Mouse (Mus musculus) thymus, postnatal 36 days (tissue): ENCODE measurements around the gene Krtap4-7.
"Not testable (repeated sequence)": the region's sequence is repeated elsewhere in the genome, so short reads cannot be mapped to it uniquely, and the experiment has no call there.

Experiments
- DNase-seq, 2 experiments: peaks; one replicate each; pipeline ENCODE4 v3.0.0; 2022; ENCODE audit warnings: mixed read lengths in 2 of 2

The Krtap4-7 gene

DNA sequence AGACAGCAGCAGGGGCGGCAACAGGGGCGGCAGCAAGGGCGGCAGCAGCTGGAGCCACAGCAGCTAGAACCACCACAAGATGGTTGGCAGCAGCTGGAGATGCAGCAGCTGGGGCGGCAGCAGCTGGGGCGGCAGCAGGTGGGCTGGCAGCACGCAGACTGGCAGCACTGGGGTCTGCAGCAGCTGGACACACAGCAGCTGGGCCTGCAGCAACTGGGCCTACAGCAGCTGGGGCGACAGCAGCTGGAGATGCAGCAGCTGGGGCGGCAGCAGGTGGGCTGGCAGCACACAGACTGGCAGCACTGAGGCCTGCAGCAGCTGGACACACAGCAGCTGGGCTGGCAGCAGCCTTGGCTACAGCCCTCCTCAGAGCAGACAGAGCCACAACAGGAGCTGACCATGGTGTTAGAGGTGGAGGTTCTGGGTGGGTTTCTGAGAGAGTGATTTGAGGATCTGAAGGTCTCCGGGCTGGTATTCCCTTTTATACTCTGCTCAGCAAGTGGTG is at the start of gene Krtap4-7:
Gene Krtap4-7 (minus strand): TSS at position 455 of the 505 bp plus-strand sequence.
- not testable (repeated sequence) for DNase-seq

- no peak for DNase-seq
Measured at GRCm38 (mm10) chr11:99690463-99690862, 46.6 kb upstream of the Krtap4-7 start, which contains the start of gene Gm14190. Gm14190 (minus strand) TSS chr11:99690740.

DNA sequence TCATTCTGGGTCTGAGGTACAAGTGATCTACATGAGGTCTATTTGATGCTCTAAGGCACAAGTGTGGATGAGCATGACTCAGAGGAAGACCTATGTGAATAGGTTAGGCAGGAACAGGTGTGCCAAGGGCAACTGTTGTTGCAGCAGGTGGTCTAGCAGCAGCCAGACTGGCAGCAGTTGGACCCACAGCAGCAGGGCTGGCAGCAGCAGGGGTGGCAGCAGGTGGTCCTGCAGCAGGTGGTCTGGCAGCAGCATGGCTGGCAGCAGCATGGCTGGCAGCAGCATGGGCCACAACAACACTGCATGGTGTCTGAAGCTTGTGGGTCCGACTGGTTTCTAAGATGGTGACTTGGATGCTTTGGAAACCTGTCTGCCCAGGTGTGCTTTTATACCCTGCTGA is 41.3 kb upstream of the Krtap4-7 start:
- DNase-seq = not testable (repeated sequence)

GRCm38 (mm10) chr11:99683481-99683880 is 39.6 kb upstream of the Krtap4-7 start:
- DNase-seq = no peak

DNA sequence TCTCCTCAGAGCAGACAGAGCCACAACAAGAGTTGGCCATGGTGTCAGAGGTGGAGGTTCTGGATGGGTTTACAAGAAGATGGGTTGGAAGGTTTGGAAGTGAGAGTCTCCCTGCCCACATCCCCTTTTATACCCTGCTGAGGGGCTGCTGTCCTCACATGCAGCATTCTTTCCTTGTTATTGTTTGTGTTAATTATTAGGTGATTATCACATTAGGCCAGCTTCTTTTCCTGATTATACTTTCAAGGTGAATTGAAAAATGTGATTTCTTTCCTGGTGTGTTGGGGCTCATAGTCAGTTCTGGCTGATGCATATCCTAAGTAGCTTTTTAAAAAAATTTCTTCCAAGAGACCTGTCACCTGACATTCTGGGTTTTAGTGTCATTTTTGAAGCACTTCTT is 22.0 kb upstream of the Krtap4-7 start, which contains the start of gene Krtap4-6:
Gene Krtap4-6 (minus strand): TSS at position 101 of the 400 bp plus-strand sequence.
- DNase-seq = no peak

DNA sequence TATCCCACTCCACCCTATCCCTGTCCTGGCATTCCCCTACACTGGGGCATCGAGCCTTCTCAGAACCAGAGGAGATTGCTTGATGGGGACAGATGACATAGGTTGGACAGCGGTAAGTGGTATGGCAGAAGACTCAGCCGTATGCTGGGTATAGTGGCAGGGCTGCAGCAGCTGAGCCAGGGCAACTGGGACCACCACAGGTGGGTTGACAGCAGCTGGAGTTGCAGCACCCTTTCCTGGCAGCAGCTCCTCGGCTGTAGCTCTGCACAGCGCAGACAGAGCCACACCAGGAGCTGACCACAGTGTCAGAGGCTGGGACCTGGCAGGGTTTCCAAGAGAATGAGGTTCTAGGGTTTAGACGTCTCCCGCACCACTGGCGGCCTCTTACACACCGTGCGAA is 18.9 kb upstream of the Krtap4-7 start:
- DNase-seq = no peak

- no peak for DNase-seq
Measured at GRCm38 (mm10) chr11:99659256-99659655, 15.4 kb upstream of the Krtap4-7 start.

DNA sequence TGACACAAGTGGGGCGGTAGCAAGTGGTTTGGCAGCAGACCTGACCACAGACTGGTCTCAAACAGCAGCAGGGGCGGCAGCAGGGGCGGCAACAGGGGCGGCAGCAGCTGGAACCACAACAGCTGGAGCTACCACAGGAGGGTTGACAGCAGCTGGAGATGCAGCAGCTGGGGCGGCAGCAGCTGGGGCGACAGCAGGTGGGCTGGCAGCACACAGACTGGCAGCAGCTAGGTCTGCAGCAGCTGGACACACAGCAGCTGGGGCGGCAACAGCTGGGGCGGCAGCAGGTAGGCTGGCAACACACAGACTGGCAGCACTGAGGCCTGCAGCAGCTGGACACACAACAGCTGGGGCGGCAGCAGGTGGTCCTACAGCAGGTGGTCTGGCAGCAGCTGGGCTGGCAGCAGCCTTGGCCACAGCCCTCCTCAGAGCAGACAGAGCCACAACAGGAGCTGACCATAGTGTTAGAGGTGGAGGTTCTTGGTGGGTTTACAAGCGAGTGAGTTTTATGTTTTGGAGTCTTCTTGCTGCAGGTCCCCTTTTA is 14.7 kb upstream of the Krtap4-7 start, which contains the start of gene Gm11563:
Gene Gm11563 (minus strand): TSS at position 494 of the 544 bp plus-strand sequence.
- not testable (repeated sequence) for DNase-seq

DNA sequence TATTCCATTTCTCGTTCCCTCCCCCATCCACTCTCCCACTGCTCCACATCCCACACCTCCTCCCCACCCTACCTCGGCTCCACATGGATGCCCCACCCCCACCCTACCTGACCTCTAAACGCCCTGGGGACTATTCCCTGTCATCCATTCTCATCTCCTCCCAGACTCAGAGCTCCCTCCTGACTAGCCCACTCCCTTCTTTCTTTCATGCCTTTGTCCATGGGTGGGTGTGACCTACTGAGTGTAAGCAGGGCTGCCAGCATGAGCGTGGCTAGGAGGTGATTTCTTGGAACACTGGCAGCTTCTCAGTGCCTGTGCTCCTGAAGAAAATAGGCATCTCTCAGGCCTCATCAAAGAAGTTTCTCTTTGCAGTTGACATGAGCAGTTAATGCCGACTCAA is 13.2 kb upstream of the Krtap4-7 start:
- DNase-seq = no peak

DNA sequence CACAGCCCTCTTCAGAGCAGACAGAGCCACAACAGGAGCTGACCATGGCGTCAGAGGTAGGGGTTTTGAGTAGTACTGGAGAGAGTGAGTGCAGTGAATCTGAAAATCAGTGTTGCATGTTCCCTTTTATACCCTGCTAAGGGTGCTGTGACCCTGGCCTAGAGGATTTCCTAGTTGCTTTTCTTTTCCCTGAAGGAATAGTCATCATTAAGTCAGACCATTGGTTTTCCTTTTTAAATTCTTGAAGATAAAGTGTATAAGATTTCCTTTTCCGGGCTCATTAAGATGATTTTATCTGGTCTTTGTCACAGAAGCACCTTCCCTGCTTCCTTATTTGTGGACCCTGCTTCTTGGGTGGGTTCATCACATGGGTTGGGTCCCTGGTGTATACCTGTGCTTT is 6.2 kb upstream of the Krtap4-7 start, which contains the start of gene Gm11555:
Gene Gm11555 (minus strand): TSS at position 101 of the 400 bp plus-strand sequence.
- no peak for DNase-seq

- DNase-seq = no peak
Measured at GRCm38 (mm10) chr11:99646444-99646843, 2.6 kb upstream of the Krtap4-7 start.

- DNase-seq = no peak
Measured at GRCm38 (mm10) chr11:99644351-99644750, 462 bp upstream of the Krtap4-7 start.

- DNase-seq = no peak
Measured at GRCm38 (mm10) chr11:99640926-99641325, 3.0 kb downstream of the Krtap4-7 start.

- DNase-seq = no peak
Measured at GRCm38 (mm10) chr11:99637086-99637485, 6.8 kb downstream of the Krtap4-7 start.

DNA sequence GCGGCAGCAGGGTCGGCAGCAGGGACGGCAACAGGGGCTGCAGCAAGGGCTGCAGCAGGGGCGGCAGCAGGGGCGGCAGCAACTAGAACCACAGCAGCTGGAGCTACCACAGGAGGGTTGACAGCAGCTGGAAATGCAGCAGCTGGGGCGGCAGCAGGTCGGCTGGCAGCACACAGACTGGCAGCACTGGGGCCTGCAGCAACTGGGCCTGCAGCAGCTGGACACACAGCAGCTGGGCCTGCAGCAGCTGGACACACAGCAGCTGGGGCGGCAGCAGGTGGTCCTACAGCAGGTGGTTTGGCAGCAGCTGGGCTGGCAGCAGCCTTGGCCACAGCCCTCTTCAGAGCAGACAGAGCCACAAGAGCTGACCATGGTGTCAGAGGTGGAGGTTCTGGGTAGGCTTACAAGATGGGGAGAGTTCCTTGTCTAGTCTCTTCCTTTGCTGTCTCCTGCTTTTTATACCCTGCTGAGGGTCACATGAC is 9.2 kb downstream of the Krtap4-7 start, which contains the start of gene Krtap4-2:
Gene Krtap4-2 (minus strand): TSS at position 432 of the 482 bp plus-strand sequence.
- DNase-seq = no peak

GRCm38 (mm10) chr11:99633293-99633692 is 10.6 kb downstream of the Krtap4-7 start:
- no peak for DNase-seq

DNA sequence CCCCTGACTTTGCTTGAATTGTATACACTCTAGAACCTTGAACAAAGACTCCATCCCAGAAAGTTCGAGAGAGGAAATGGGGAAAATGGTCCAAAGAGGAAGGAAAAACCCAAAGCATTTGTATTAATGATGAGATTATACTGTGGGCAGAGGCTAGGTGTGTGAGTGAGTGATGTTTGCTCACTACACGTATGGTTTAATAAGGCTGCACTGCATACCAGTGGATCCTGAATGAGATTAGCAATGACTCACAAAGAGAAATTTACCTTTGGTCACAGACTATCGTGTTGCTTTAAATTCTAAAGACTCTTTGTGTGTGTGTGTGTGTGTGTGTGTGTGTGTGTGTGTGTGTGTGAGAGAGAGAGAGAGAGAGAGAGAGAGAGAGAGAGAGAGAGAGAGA is 13.0 kb downstream of the Krtap4-7 start:
- no peak for DNase-seq

DNA sequence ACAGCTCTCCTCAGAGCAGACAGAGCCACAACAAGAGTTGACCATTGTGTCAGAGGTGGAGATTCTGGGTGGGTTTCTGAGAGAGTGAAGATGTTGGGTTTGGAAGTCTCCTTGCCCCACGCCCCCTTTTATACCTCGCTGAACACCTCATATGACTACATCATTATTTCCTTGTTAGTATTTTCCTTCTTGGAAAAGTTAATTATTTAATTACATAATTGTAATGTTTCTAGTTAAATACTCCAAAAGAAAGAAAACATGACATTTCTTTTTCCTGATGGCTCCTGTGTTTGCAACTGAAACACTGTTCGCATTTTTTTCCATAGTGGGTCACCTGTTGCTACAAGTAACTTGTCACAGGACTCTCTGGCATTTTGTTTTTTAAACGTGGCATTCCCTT is 15.8 kb downstream of the Krtap4-7 start, which contains the start of gene Krtap4-1:
Gene Krtap4-1 (minus strand): TSS at position 101 of the 400 bp plus-strand sequence.
- no peak for DNase-seq

DNA sequence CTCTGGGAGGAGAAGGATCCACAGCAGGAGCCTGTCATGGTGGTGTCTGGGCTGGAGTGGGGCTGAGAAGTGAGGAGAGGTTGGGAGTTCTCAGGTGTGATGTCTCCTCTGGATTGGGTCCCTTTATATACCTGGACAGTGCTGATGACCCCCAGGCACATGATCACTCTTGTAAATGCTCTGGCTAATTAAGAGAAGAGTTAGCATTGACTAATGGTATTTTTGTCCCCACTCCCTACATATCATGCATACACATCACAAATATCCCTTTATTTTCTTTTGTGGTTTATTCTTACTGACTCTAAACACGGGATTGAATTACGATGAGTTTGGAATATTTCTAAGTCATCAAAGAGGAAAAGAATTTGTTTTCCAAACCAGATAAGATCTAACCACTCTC is 23.6 kb downstream of the Krtap4-7 start, which contains the start of gene Gm11562:
Gene Gm11562 (minus strand): TSS at position 101 of the 400 bp plus-strand sequence.
- no peak for DNase-seq

GRCm38 (mm10) chr11:99614796-99615363 is 29.0 kb downstream of the Krtap4-7 start, which contains the start of gene Krtap2-4:
Krtap2-4 (minus strand) TSS chr11:99614846.
- DNase-seq = no peak

GRCm38 (mm10) chr11:99610089-99610488 is 33.8 kb downstream of the Krtap4-7 start, which contains the start of gene Gm11937:
Gm11937 (minus strand) TSS chr11:99610189.
- DNase-seq = not testable (repeated sequence)

GRCm38 (mm10) chr11:99609126-99609525 is 34.8 kb downstream of the Krtap4-7 start:
- DNase-seq = no peak

GRCm38 (mm10) chr11:99603208-99603607 is 40.7 kb downstream of the Krtap4-7 start, which contains the start of gene Gm11938:
Gm11938 (minus strand) TSS chr11:99603308.
- not testable (repeated sequence) for DNase-seq
